Comparison of ENCODE assay signal across 24 mouse cellular contexts in the genomic region with DNA sequence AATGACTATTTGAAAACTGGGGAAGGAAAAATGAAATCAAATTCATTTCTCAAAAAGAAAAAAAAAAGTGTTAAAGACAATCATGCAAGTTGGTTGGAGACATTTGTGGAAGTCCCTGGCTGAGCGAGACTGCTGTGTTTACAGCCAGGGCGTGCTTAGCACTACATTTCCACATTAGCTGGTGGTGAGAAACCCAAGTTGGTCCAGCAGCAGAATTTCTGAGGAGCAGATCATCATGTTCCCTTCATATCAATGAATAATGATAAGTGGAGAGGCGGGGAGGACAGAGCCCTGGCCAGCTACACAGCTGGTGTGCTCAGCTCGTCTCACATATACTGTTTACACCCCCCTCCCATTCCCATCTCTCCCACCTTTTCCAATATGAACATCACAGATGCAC.
DNase-seq lines count a peak whose midpoint lies in the region; ATAC-seq lines count a peak whose summit lies in the region.
"Had no signal": no experiment of that assay in that cellular context is flagged by ENCODE, and none has a peak within 500 bp of the region (broad histone marks: within the 10 kb centered on the region; RNA-seq: fewer than 3 reads in every experiment).

No protein-coding gene starts in this region.

- no peak overlapping the region for H3K27ac ChIP-seq in heart, embryonic 11.5 days (ENCODE audit: low read depth, low read length)
- no peak overlapping the region for H3K27ac ChIP-seq in lung, embryonic 15.5 days
- peak overlapping the region; percentile 36; the same call in 1 of the 2 replicates for H3K27ac ChIP-seq in midbrain, embryonic 16.5 days (ENCODE audit: low read length)
- no peak overlapping the region for H3K27ac ChIP-seq in midbrain, embryonic 10.5 days (replicated peaks)
- H3K27ac ChIP-seq: embryonic facial prominence, embryonic 15.5 days; forebrain, embryonic 10.5 days; gastrocnemius, adult 2 months; heart, embryonic 10.5 days; heart, embryonic 15.5 days; hindbrain, embryonic 13.5 days had no signal

- H3K9me3 ChIP-seq in heart, embryonic 11.5 days (replicated peaks; ENCODE audit: control insufficient read depth, low read length): no peaks in the 10 kb centered on the region
- no peaks in the 10 kb centered on the region for H3K9me3 ChIP-seq in lung, embryonic 15.5 days
- H3K9me3 ChIP-seq in midbrain, embryonic 16.5 days (replicated peaks; ENCODE audit: control insufficient read depth, low read length, poor library complexity, severe bottlenecking): no peaks in the 10 kb centered on the region
- no peaks in the 10 kb centered on the region for H3K9me3 ChIP-seq in midbrain, embryonic 10.5 days (replicated peaks)
- H3K9me3 ChIP-seq: embryonic facial prominence, embryonic 15.5 days; forebrain, embryonic 10.5 days; G1E; heart, embryonic 10.5 days; heart, embryonic 15.5 days; hindbrain, embryonic 13.5 days had no signal

- H3K36me3 ChIP-seq in heart, embryonic 11.5 days (ENCODE audit: control insufficient read depth, insufficient read depth, low read length): no peaks in the 10 kb centered on the region
- H3K36me3 ChIP-seq in lung, embryonic 15.5 days: no peaks in the 10 kb centered on the region
- no peaks in the 10 kb centered on the region for H3K36me3 ChIP-seq in midbrain, embryonic 16.5 days (ENCODE audit: control insufficient read depth, insufficient read depth, low read length)
- no peaks in the 10 kb centered on the region for H3K36me3 ChIP-seq in midbrain, embryonic 10.5 days
- H3K36me3 ChIP-seq: embryonic facial prominence, embryonic 15.5 days; forebrain, embryonic 10.5 days; G1E; heart, embryonic 10.5 days; heart, embryonic 15.5 days; hindbrain, embryonic 13.5 days had no signal

- 64% methylated on average over 4 of the region's 4 CpGs for WGBS in heart, embryonic 11.5 days (ENCODE audit: insufficient replicate concordance)
- WGBS in lung, embryonic 15.5 days: 31% methylated on average over 4 of the region's 4 CpGs
- 73% methylated on average over 4 of the region's 4 CpGs for WGBS in midbrain, embryonic 16.5 days
- 81% methylated on average over 4 of the region's 4 CpGs for WGBS in midbrain, embryonic 10.5 days

- no peaks in the 10 kb centered on the region for H3K27me3 ChIP-seq in heart, embryonic 11.5 days (ENCODE audit: control insufficient read depth, insufficient read depth, low read length)
- H3K27me3 ChIP-seq in lung, embryonic 15.5 days: no peaks in the 10 kb centered on the region
- H3K27me3 ChIP-seq in midbrain, embryonic 16.5 days (ENCODE audit: control insufficient read depth, insufficient read depth, low read depth, low read length): no peaks in the 10 kb centered on the region
- peaks cover 29% of the 10 kb centered on the region; the same call in 1 of the 2 replicates for H3K27me3 ChIP-seq in midbrain, embryonic 10.5 days (ENCODE audit: low read depth, poor library complexity, severe bottlenecking)
- H3K27me3 ChIP-seq: embryonic facial prominence, embryonic 15.5 days; heart, embryonic 15.5 days had no signal

- no peak overlapping the region for H3K9ac ChIP-seq in heart, embryonic 11.5 days (ENCODE audit: low read depth, low read length)
- H3K9ac ChIP-seq in lung, embryonic 15.5 days: no peak overlapping the region
- H3K9ac ChIP-seq in midbrain, embryonic 16.5 days (ENCODE audit: low read depth, low read length): no peak overlapping the region
- H3K9ac ChIP-seq: embryonic facial prominence, embryonic 15.5 days; heart, embryonic 15.5 days; hindbrain, embryonic 13.5 days had no signal

- peak; percentile 93 for DNase-seq in heart, adult 11 months
- DNase-seq in lung, postnatal 25 days (ENCODE audit: low spot score): no peak
- no peak for DNase-seq in midbrain, embryonic 10.5 days (ENCODE audit: low spot score)
- no peak for DNase-seq in kidney, adult 11 months
- DNase-seq: adrenal gland, postnatal 10 days; B cell, adult 2 months; cerebellum, adult 11 months; cerebellum, adult 8-10 months; cerebellum, postnatal 14 days; embryo, embryonic 11 days; gastrocnemius, adult 2 months; gastrocnemius, postnatal 36 days had no signal

- H3K4me1 ChIP-seq in heart, embryonic 11.5 days (ENCODE audit: control insufficient read depth, insufficient read depth, low read length): no peaks in the 10 kb centered on the region
- H3K4me1 ChIP-seq in lung, embryonic 15.5 days: peaks cover 8% of the 10 kb centered on the region
- H3K4me1 ChIP-seq in midbrain, embryonic 16.5 days (ENCODE audit: control insufficient read depth, insufficient read depth, low read length): peaks cover 4% of the 10 kb centered on the region; the same call in 1 of the 2 replicates
- H3K4me1 ChIP-seq in midbrain, embryonic 10.5 days: no peaks in the 10 kb centered on the region; the same call in 1 of the 2 replicates
- H3K4me1 ChIP-seq: embryonic facial prominence, embryonic 15.5 days; heart, embryonic 10.5 days; hindbrain, embryonic 13.5 days had no signal

- no peak overlapping the region for H3K4me2 ChIP-seq in heart, embryonic 11.5 days
- no peak overlapping the region for H3K4me2 ChIP-seq in lung, embryonic 15.5 days
- no peak overlapping the region for H3K4me2 ChIP-seq in midbrain, embryonic 16.5 days (ENCODE audit: low read length)
- H3K4me2 ChIP-seq: embryonic facial prominence, embryonic 15.5 days; heart, embryonic 15.5 days; hindbrain, embryonic 13.5 days had no signal

- no peak overlapping the region for H3K4me3 ChIP-seq in heart, embryonic 11.5 days (ENCODE audit: low read depth, low read length)
- no peak overlapping the region for H3K4me3 ChIP-seq in lung, embryonic 15.5 days
- H3K4me3 ChIP-seq in midbrain, embryonic 16.5 days (ENCODE audit: low read depth, low read length): no peak overlapping the region
- H3K4me3 ChIP-seq in midbrain, embryonic 10.5 days: no peak overlapping the region
- H3K4me3 ChIP-seq: embryonic facial prominence, embryonic 15.5 days; erythroblast, embryonic 14.5 days; forebrain, embryonic 10.5 days; gastrocnemius, adult 2 months; heart, embryonic 10.5 days; heart, embryonic 15.5 days; hindbrain, embryonic 13.5 days had no signal

- ATAC-seq in heart, embryonic 11.5 days (replicated peaks; ENCODE audit: insufficient number of reproducible peaks, low FRiP score, low TSS enrichment): no peak
- ATAC-seq in lung, embryonic 15.5 days (ENCODE audit: borderline replicate concordance, extremely low read depth, low FRiP score, low TSS enrichment): peak; percentile 74; the same call in 1 of the 2 replicates
- ATAC-seq in midbrain, embryonic 16.5 days: no peak
- ATAC-seq: CD4-positive, CD25-positive, alpha-beta regulatory T cell, adult 4 months; forebrain, embryonic 14.5 days had no signal
